Mouse (Mus musculus) stomach, postnatal 0 days (tissue): ENCODE measurements around the gene Slc5a5.

Experiments used
- CTCF ChIP-seq: IDR thresholded peaks from 2 replicates; pipeline ENCODE4 v1.5.1; 2016; ENCODE audit warnings: antibody characterized with exemption, low read depth, mild to moderate bottlenecking, moderate library complexity
- EP300 ChIP-seq: optimal IDR thresholded peaks from 2 replicates; pipeline ENCODE3; 2016; ENCODE audit warnings: antibody characterized with exemption

DNA sequence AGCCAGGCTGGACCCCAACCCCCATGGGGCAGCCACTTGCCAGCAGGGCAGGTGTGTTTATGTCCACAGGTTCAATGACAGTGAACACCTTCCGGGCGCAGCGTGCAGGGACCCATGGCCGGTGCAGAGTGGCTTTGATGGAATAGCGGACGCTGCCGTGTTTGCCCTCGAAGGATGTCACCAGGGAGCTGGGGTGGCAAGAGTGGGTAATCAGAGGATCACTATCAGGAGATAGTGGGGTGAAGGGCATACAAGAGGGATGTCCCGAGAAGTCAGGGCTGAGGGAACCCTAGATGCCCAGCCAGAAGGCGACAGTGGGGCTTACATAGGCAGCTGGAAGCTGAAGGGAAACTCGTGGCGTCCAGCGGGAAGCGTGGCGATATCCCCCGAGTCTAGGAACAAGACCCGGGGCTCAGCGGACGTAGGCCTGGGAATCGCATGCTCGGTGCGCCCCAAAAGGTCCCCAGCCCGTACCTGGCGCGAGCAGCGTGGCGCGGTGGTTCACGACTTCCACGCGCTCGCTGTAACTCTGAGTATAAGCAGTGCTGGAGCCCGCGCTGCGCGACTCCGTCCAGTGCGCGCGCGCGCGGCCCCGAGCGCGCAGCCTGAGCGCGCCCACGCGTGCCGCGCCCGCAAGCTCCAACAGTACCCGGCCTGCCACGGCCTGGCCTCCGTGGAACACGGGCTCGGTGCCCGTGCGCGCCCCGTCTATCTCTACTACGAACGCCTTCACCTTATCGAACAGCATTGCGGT, 53.7 kb downstream of the Slc5a5 start:
- no peak for TF ChIP-seq EP300
- no peak for TF ChIP-seq CTCF
